Mouse (Mus musculus): ENCODE measurements at regions not wholly inside any gene's neighbourhood (a gene's known extent, or its start where the extent isn't known, plus 50 kb on each side); places are given as distances from the start of the nearest gene placed in this dataset.
"Not testable (repeated sequence)": the region's sequence is repeated elsewhere in the genome, so short reads cannot be mapped to it uniquely, and the experiment has no call there.

GRCm38 (mm10) chr6:68251320-68251719, 715.7 kb upstream of the Tacstd2 start:
- TF ChIP-seq POLR2AphosphoS5 (IDR thresholded peaks at IDR 0.05; ENCODE audit: insufficient replicate concordance, low read depth, low read length); CTCF (IDR thresholded peaks at IDR 0.05; ENCODE audit: low read depth, low read length); GATA1 (IDR thresholded peaks at IDR 0.05; ENCODE audit: borderline replicate concordance, low read length): not testable (repeated sequence)

All from G1E (cell line).